Mouse (Mus musculus): Measurements from ENCODE around the gene Plxdc1.

The Plxdc1 gene

DNA sequence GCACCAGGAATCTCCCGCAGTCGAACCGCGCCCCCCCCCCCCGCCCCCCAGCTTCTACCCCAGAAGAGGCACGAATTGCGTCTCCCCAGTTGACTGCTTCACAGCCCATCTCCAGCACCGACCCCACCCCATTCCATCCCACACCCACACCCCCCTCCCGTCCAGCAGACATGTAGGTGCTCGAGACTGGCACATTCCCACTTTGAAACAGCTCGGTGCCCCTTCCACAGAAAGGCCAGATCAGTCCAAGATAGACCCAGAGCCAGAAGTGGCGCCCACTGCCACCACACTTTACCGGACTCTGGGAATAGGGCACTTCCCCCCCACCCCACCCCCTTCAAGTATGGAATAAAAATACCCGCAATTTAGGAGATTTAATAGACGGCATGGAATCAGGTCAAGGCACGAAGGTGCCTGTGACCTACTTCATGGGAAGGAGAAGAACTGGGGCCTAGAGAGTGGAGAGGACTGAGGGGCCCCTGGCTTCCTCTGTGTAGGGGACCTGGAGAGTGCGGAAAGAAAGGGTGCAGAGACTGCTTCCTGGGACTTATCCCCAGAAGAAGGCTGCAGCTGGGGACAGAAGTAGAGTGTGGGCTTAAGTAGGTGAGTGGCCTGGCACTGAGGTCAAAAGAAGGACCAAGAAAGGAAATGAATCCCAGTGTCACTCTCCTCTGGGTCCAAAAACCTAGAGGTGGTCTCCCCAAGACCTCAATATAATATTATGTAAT, 658 bp upstream of the Plxdc1 start:
- DNase-seq: no peak

GRCm38 (mm10) chr11:97983983-97984382, 2.3 kb downstream of the Plxdc1 start:
- DNase-seq: no peak

DNA sequence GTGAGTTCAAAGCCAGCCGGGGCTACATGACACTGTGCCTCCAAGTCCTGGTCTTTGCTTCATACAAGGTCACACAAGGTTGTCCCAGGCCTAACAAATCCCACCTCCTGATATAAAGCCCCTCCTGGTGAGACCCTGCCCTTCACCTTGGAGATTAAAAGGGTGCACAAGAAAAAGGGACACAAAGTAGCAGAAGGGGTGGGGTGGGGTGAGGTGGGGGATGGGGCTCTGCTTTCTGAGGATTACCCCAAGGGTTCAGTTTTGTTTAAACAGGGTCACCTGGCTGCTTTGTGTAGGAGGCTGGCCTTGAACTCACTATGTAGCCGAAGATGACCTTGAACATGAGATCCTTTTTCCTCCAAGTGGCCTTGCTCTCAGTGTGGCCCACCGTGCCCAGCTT, 2.7 kb downstream of the Plxdc1 start:
- no peak for DNase-seq

- no peak for DNase-seq
Measured at GRCm38 (mm10) chr11:97982721-97983120, 3.5 kb downstream of the Plxdc1 start.

GRCm38 (mm10) chr11:97980531-97980966, 5.7 kb downstream of the Plxdc1 start:
- DNase-seq: no peak

GRCm38 (mm10) chr11:97979824-97980495, 6.3 kb downstream of the Plxdc1 start:
- no peak for DNase-seq

DNA sequence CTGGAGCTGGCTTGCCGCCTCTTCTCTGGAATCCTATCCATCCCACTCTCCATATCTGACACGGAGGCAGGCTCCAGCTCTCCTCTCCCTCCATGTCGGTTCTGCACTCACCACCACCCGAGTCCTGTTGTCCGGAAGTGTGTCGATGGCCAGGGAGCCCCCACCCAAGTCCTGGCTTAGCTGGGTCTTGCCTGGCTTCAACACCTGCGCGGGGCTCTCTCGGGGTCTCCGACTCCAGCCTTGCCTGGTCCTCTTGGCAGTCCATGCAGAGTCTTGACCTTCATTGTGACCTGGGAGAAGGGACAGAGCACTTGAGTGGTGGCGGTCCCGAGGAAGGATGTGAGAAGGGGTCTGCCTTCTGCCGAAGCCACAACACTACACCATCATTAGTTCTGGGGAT, 7.9 kb downstream of the Plxdc1 start:
- no peak for DNase-seq

GRCm38 (mm10) chr11:97977797-97978196, 8.4 kb downstream of the Plxdc1 start:
- no peak for DNase-seq

GRCm38 (mm10) chr11:97974746-97975145, 11.5 kb downstream of the Plxdc1 start:
- no peak for DNase-seq

DNA sequence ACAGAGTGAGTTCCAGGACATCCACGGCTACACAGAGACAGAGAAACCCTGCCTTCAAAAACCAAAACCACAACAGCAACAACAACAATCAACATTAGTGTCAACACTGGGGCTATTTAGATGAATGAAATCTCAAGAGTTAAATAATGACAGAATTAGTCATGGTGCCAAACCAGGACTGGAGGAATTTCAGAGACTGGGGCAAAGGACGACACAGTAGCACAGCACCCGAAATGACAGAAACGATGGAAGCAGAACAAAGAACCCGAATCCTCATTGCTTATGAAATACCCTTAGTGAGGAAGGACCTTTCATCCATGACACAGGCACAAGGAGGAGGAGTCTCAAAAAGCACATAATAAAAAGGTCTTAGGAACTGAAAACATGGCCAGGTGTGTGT, 12.1 kb downstream of the Plxdc1 start:
- DNase-seq: no peak

DNA sequence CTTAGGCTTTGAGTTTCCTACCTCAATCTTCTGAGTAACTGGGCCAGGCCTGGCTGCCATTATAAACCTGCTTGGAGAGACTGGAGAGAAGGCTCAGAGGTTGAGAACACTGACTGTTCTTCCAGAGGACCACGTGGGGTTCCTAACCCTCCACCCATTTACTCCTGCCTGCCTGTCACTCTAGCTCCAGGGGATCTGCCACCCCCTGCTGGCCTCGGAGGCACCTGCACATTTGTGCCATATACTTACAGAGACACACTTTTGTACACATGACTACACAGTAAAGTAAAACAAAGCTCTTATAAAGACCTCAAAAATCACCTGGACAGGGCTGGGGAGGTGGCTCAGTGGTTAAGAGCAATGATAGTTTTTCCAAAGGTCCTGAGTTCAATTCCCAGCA, 13.8 kb downstream of the Plxdc1 start:
- no peak for DNase-seq

GRCm38 (mm10) chr11:97971232-97971631, 15.0 kb downstream of the Plxdc1 start:
- DNase-seq: no peak

DNA sequence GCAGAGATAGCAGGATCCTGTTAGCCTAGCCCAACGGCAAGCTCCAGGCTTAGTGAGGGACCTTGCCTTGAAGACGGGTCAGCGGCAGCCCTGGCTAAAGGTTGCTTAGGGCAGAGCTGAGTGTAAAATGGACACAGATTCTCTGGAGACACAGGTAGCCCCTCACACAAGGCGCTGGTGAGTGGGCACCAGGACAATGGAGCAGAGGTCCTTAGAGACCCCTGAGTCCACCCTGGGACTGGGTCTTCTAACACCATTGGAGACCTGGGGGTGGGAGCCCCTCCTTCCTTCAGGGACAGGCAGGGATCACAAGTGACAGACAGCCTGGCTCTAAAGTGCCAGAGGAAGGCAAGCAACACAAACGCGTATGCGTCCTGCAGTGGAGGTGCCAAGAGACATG, 15.5 kb downstream of the Plxdc1 start:
- DNase-seq: no peak

GRCm38 (mm10) chr11:97968385-97968784, 17.9 kb downstream of the Plxdc1 start:
- DNase-seq: no peak

DNA sequence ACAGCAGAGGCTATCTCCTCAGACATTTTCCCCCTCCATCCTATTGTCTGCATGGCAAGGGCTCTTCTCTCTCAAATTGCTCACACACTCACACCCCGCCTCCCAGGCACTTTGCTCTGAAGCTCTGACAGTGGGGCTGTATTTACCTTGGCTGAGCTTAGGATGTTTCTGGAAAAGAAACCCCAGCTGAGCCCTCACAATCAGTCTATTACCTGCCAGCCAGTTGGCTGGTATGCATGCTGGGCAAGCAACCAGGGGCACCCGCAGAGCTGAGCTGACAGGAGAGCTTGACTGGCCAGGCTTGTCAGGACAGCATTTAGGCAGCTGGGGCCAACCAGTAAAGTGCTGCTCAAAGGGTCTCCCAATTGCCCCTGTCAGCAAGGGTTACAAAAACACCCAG, 19.1 kb downstream of the Plxdc1 start:
- DNase-seq: peak; percentile 39

GRCm38 (mm10) chr11:97960907-97961306, 25.3 kb downstream of the Plxdc1 start:
- peak; percentile 41 for DNase-seq

GRCm38 (mm10) chr11:97959300-97959680, 27.0 kb downstream of the Plxdc1 start:
- DNase-seq: no peak

DNA sequence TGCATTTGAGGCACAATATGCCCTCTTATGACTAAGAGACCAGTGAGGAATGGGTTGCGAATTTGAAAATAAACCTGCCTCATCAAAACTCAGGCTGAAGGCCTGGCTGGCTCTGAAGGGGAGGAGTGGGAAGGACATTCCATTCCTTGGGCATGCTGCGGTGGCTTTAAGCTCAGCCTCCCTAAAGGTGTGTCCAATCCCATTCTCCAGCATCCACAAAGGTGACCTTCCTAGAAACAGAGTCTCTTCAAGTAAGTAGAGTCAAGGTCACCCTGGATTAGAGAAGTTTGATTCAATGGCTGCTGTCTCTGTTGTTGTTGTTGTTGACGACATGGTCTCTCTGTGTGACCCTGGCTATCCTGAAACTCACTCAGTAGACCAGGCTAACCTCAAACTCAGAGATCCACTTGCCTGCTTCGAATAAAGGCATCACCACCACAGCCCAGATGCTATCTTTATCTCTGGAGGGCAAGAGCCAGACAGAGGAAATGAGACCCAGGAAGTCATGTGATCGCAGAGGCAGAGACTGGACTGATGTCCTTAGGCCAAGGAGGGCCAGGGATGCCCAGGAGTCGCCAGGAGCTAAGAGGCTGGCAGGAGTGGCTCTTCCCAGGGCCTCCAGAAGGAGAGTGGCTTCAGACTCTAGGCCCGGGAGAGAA, 27.5 kb downstream of the Plxdc1 start:
- DNase-seq: no peak

- DNase-seq: peak; percentile 76
Measured at GRCm38 (mm10) chr11:97956905-97957560, 29.2 kb downstream of the Plxdc1 start.

DNA sequence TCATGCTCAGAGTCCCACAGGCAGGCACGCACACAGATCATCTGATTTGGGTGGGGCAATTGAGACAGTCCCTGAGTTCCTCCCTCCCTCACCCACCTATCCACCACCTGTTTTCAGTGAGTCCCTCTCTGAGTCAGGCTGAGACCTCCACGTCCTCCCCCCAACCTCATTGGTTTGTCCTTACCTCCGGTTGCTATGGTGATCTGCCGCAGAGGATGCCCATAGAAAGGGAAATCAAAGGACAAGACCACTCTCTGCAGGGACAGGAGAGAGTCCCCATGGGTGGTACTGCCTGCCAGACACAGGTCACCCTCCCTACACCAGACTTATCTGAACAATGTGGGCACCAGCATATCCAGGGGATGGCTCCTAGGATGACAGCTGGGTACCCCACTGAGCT, 30.3 kb downstream of the Plxdc1 start:
- DNase-seq: no peak

GRCm38 (mm10) chr11:97955146-97955902, 30.9 kb downstream of the Plxdc1 start:
- no peak for DNase-seq

GRCm38 (mm10) chr11:97954469-97955141, 31.6 kb downstream of the Plxdc1 start:
- DNase-seq: no peak

Measured in cerebellum, adult 8-10 months (tissue).